Mouse (Mus musculus) activated CD4-positive, CD25-positive, alpha-beta regulatory T cell, adult 4 months (primary cell): ENCODE data around the gene Adcy1. TPM values are rescaled to one million over a fixed set of nuclear protein-coding genes. Genes with fewer than 3 reads are reported as not detected.

Experiments used
- ATAC-seq: one replicate; pipeline ENCODE4 v1.8.0; 2017
- polyA plus RNA-seq, 2 experiments: library from polyadenylated mRNA; unstranded; fragments of 100-300 nt; shearing (Covaris generic); gene quantifications; one replicate each; pipeline ENCODE4 v1.2.1; 2017

Gene Adcy1
- polyA plus RNA-seq = under 1 TPM in 1 of 2 experiments, not detected in 1; 0.09 TPM

DNA sequence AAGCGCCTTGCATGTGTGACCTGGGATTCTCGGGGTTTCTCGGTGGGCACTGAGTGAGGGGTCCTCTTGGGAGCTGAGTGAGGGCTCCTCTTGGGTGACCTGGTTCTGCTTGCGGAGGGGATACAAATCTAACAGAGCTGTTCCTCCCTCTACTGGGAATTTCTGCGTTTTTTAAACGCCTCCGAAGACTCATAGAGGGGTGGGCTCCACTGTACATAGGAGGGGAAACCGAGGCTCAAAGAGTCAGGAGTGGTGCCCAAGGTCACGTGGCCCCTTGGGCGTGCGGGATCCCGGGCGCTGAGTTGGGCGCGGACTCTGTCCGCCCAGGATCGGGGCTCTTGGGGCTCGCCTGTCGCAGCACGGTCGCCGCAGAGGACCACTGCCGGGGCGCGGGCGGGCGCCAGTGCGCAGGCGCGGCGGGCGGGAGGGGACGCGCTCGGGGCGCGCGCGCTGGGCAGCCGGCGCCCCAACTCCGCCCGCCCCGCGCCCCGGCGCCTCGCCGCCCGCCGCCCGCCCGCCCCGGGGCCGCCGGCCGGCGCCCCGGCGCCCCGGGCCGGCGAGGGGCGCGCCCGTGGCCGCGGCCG lies at the start of gene Adcy1:
TSS of gene Adcy1 (plus strand) at position 489 of the 584 bp plus-strand sequence.
- no peak for ATAC-seq

GRCm38 (mm10) chr11:7016907-7017306 lies 46.4 kb upstream of the Adcy1 start:
- ATAC-seq = no peak

GRCm38 (mm10) chr11:7018078-7018477 lies 45.2 kb upstream of the Adcy1 start:
- ATAC-seq = no peak

DNA sequence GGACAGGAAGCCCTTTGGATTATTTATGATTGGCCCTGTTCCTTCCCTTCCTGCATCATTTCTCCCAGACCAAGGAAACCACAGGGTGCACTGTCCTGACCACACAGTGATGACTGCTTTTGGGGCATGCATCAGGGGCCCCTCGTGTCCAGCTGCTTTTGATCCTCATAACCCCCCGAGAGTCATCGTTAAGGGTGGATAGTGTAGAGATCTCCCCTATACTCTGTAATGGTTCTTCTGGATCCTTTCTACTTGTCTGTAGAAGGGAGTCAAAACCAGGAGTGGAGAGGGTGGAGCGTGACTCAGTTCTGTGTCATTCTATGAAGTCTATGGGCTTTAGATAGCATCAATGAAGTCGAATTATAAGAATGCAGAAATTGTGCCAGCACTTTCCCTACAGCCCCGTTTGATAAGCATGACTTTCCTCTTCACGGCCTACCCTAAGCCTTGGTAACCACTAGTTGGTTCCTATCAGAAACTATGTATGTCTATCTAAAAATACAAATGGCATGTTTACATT lies 44.2 kb upstream of the Adcy1 start:
- ATAC-seq = no peak

DNA sequence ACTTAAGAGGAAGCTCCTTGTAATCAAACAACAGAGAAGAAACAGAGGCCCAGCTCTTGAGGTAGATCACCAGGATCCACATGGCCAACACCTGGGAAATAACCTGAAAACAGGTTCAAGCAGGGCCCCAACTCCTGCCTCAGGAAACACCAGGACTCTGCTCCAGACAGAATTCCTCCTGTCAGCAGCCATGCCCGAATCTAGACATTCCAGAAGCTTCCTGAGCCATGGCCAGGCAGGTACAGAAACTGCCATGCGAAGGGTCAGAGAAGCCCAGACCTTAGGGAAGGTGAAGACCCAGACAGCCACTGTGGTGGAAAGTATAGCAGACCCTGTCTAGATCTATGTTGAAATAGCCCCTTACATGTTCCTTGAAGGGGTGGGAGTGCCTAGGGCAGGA lies 30.2 kb upstream of the Adcy1 start:
- ATAC-seq = no peak

DNA sequence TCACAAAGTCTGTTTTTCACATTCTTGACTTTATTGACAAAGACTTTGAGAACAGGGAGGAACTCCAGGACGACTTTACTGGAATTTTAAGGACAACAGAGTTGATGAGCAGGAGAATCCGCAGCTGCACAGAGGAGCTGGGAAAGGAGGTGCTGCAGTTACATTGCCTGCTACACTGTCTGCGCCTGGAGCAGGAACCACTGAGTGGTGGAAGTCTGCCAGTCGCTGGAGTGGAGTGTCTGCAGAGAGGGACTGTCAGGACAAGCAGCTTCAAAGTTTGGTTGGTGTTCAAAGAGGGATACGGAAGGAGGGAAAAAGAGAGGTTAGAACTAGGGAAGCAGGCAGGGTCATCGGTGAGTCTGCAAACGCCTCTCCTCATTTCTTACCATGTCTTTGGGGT lies 23.6 kb upstream of the Adcy1 start:
- no peak for ATAC-seq

- no peak for ATAC-seq
Measured at GRCm38 (mm10) chr11:7040801-7041200, 22.5 kb upstream of the Adcy1 start.

- ATAC-seq = no peak
Measured at GRCm38 (mm10) chr11:7047176-7047575, 16.1 kb upstream of the Adcy1 start.

DNA sequence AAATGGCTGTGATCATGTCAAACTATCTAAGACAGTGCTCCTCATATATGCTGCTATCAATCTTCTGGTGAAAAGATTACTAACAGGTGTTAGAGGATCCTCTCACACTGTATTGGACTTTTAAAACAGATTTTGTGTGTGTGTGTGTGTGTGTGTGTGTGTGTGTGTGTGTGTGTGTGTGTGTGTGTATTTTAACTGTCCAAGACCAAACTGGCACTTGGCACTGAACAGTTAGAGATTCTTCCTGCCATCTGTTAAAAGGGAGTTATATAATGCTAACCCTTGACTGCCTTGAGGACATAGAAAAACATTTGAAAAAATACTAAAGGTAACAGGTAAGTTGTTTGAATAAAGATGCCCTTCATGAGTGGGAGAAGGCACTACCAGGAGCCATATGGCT lies 15.7 kb upstream of the Adcy1 start:
- no peak for ATAC-seq

DNA sequence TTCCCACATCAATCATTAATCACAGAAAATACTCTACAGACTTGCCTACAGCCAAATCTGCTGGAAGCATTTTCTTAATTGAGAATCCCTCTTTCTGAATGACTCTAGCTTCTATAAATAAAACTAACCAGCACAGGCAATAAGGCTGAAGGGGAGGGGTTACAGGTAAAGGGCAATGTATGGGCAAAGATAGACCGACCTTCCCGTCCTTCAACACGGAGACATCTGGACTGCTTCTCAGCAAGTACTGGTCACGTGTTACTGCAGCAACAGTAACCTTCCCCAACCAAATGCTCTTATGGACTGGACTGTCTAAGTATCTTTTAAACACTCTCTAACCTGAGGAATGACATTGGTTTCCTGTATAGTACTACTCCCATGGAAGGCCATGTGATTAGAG lies 9.6 kb upstream of the Adcy1 start:
- no peak for ATAC-seq

DNA sequence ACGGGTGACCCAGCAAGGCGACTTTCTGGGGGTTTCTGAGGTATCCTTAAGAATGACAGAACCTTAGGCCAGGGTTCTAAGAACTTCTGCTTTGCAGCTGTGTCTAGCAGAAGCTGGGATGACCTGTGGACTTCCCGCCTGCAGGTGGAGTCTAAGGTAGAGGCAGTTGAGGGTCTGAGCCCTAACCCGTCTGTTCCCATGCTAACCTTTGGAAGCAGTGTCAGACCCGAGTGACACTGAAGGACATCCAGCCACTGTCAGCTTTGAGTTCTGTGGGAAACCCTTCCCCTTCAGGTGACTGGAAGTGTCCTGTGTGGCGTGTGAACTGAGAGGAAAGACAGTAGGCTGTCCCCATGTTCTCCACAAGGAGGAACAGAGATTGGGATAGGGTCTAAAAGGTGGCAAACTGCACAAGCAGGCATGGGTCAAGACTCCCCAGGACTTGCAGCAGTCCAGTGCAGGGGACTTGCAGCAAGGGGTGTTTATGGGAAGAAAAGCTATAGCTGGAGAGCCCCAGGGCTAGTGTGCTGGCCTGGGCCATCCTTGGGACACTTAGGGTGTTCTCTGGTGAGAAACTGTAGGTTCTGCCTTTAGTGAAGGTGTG lies 8.5 kb upstream of the Adcy1 start:
- no peak for ATAC-seq

DNA sequence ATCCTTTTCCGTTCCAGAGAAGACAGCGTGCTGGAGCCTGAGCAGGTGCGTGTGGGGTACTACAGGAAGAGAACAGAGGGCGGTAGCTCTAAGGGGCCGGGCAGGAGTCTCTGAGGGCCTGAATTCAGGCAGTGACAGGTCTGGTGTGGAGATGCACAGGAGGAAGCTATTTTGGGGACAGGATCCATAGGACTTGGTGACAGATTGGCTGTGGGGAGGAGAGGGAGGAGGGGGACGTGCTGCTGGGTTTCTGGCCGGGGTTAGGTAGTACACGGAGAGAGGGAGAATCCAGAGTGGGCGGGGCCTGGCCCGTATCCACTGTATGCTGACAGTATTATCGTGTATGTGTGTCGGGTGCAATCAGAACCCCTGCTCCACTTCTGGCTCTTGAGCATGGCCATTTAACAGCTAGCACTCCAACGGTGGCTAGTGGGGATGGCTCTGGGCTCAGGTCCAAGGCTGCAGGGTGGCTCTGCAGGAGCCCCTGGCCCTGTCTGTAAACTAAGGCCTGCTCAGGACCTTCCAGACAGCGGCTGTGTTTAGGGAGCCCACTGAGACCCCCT lies 7.8 kb upstream of the Adcy1 start:
- no peak for ATAC-seq

DNA sequence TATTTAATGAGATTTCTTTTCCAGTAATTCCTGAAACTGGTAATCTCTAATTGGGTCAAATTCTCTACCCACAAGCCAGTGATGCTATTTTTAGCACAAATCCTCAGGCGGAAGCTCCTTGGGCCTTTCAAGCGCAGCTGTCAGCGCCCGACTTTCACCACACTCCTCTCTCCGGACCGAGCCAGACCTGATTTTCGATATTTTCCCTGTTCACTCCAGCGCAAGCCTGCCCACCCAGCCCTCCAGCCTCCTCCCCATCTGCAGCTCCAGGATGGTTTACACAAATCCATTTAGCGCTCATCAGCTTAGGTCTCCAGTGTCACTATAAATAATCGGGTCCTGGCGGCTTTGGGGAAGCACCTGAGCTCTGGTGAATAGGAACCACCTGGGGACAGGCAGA lies 7.2 kb upstream of the Adcy1 start:
- ATAC-seq = no peak

DNA sequence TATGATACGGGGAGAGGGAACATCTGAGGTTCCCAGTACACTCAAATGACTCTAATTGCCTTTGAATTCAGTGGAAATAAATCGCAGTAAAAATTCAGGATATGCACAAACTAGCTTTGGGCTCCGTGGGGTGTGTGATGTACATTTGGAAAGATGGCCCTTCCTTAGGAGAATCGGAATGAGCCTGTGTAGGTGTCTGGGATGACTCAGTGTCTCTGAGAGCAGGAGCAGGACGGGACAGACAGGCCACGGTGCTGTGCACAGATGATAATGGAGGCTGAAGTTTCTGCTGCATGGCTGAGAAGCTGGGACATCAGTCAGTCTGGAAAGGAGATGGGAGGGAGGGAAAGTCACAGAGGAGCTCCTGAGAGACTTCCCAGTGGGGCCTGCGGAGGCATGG lies 5.5 kb upstream of the Adcy1 start:
- no peak for ATAC-seq

DNA sequence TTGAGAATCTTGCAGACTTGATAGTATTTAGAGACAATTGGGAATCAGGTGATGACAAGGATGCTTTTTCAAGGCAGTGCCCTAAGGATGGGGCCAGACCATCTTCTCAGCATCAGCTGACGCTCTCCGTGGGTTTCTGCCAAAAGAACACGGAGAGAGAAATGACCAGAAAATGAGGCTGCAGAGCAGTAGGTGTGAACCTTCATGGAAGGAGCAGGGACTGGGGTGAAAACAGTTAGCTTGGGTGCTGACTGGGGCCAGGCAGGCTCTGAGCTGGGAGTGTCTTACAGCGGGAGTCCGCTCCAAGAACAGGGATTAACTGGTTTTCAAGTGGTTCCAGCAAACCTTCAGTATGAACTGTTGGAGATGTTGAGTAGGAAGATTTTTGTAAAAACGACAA lies 1.3 kb upstream of the Adcy1 start:
- no peak for ATAC-seq

- ATAC-seq = no peak
Measured at GRCm38 (mm10) chr11:7062566-7062965, 723 bp upstream of the Adcy1 start.

- no peak for ATAC-seq
Measured at GRCm38 (mm10) chr11:7063681-7064267, 485 bp downstream of the Adcy1 start.

GRCm38 (mm10) chr11:7064484-7065185 lies 1.3 kb downstream of the Adcy1 start:
- no peak for ATAC-seq

DNA sequence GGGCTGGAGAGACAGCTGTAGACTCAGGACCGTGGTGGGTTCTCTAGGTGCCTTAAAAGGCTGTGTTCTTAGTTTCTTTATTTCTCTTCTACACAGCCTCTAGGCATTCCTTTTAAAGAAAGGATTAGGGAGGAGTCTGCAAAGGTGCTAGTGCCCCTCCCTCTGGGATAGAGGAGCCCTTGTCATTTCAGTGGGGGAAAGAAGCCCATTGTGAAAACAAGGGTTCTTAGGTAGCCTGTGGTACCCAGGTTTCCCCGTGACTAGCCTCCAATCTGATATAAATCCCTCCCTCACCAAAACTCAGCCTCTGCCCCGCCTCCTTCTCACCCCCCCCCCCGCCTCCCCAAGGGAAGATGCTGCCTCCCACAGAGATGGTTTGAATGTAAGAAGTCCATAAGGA lies 2.1 kb downstream of the Adcy1 start:
- ATAC-seq = no peak

- no peak for ATAC-seq
Measured at GRCm38 (mm10) chr11:7065876-7066275, 2.6 kb downstream of the Adcy1 start.

DNA sequence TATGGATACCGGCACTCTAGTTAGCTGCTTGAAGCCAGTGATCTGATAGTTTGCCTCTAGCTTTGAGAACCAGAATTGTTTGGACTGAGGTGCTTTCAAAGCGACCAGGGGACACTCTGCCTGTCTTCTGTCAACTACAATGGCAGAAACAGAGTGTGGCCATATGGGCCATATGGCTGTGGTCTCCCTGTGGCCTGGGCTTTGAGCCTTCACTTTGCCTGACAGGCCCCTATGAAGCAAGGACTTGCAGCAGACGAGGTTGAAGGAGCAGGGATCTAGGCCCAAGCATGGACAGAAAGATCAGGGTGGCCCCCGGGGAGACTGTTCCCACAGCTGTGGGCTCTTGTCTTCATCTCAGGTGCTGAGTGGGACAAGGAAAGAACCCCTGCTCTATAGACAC lies 4.0 kb downstream of the Adcy1 start:
- no peak for ATAC-seq

GRCm38 (mm10) chr11:7068479-7069235 lies 5.4 kb downstream of the Adcy1 start:
- no peak for ATAC-seq

DNA sequence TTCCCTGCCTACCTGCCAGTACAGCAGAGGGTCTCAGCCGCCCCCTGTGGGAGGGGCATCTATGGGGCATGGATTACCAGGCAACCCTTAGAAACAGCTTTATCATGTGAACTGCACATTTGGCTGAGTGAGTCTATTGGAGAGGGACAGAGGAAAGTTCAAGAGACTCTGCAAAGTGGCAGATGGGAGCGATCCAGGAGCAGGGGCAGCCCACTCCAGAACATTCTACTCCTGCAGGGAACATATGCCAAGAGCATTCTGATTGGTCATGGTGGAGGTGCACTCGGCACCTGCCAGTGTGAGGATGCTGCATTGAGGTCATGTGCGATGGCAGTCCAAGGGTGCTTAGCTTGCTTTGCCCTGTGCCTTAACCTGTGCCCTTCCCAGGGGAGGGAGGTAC lies 6.5 kb downstream of the Adcy1 start:
- ATAC-seq = no peak
